Mouse (Mus musculus): Measurements from ENCODE around the gene Olfm1. TPM values are rescaled to one million over a fixed set of nuclear protein-coding genes. Genes with fewer than 3 reads are reported as not detected.

Olfm1 gene
- polyA plus RNA-seq, 1 experiment from 2014 or later = 324 TPM

DNA sequence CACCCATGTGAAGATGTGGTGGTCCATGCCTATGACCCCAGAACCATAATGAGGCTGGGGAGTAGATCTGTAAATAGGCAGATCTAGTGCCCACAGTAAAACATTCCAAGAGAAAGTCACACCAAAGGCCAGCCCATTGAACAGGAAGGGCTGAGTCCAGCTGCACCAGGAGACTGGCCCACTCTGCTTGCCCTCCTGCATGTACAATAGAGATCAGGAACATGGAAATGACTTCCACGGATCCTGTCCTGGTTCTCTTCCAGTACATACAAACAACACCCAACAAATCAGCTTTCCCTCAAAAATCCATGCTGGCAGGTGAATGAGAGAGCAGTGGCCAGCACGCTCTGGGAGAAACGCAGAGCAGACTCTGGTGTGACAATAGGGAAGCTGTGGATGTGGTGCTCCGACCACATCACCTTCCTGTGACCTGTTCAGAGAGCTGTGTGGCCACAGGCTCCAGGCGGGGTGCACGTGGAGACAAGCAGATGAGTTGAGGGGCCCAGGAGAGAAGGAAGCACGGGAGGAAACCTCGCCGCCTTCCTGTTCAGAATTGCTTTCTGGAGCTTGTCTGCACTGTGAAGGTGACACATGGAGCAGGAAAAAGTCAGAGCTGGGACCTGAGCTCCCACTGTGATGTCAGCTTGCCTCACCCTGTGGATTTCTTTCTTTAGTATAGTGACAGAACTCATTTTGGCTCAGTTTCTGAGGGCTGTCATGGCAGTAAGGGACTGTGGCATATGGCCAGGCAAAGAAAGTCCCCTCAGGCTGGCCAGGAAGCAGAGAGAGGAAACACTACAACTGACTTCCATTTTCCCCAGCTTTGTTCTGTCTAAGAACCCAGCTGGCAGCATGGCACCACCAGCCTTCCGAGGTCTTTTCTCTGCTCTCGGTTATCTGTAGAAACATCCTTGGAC lies 19.3 kb upstream of the Olfm1 start:
- Histone ChIP-seq H3K27me3 (no peaks in the 10 kb centered on the region), H3K9me3 (0 out of 2 replicates have a peak, but pooled peaks cover 3% of the 10 kb centered on the region), H3K4me2 (no peak overlapping the region), H3K4me1 (replicated peaks) (no peaks in the 10 kb centered on the region), H3K36me3 (no peaks in the 10 kb centered on the region), H3K4me3 (no peak overlapping the region), H3K27ac (replicated peaks) (no peak overlapping the region), H3K9ac (no peak overlapping the region)
- ATAC-seq (ENCODE audit: low read depth) = no peak
- WGBS = 79% methylated on average over 11 of the region's 11 CpGs

DNA sequence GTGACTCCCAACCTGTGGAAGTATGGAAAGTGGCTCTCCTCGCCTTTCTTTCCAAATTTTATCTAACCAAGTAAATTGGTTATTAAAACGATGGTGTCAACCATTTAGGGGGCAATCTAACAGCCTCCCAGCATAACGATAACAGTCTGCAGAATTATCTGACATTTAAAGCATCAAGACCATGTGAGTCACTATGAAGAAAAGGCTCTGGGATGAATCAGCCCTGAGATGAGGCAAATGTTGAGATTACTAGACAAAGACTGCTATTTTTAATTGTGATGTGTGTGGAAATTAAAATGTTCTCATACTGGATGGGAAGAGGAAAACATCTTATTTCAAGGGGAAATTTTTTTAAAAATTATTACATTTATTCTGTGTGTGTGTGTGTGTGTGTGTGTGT lies 18.4 kb upstream of the Olfm1 start:
- Histone ChIP-seq H3K4me2 (no peak overlapping the region), H3K36me3 (no peaks in the 10 kb centered on the region), H3K27ac (replicated peaks) (no peak overlapping the region), H3K9me3 (0 out of 2 replicates have a peak, but pooled peaks cover 3% of the 10 kb centered on the region), H3K4me1 (replicated peaks) (no peaks in the 10 kb centered on the region), H3K4me3 (no peak overlapping the region), H3K27me3 (no peaks in the 10 kb centered on the region), H3K9ac (no peak overlapping the region)
- 83% methylated on average over 3 of the region's 3 CpGs for WGBS
- no peak for ATAC-seq (ENCODE audit: low read depth)

DNA sequence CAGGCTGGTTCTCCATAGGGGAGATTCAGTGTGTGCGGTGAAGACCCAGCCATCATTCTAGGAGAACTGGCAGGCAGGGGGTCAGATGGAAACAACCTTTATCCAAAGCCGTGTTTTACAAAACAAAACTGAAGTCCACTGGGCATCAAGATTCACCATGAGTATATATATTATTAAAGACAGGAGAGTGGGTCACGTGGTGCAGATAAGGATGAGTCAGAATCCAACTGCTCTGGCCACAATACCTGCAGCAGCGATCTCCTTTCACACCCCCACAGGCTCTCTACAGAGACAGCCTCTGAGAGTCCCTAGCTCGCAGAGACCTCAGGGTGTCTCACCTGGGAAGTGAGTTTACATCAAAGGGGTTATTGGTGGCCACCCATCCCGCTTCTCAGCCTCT lies 14.2 kb upstream of the Olfm1 start:
- Histone ChIP-seq H3K27me3 (no peaks in the 10 kb centered on the region), H3K9ac (no peak overlapping the region), H3K4me2 (no peak overlapping the region), H3K27ac (replicated peaks) (no peak overlapping the region), H3K4me1 (replicated peaks) (no peaks in the 10 kb centered on the region), H3K9me3 (0 out of 2 replicates have a peak, but pooled peaks cover 3% of the 10 kb centered on the region), H3K4me3 (no peak overlapping the region), H3K36me3 (no peaks in the 10 kb centered on the region)
- no peak for ATAC-seq (ENCODE audit: low read depth)
- WGBS = 73% methylated on average over 6 of the region's 6 CpGs

DNA sequence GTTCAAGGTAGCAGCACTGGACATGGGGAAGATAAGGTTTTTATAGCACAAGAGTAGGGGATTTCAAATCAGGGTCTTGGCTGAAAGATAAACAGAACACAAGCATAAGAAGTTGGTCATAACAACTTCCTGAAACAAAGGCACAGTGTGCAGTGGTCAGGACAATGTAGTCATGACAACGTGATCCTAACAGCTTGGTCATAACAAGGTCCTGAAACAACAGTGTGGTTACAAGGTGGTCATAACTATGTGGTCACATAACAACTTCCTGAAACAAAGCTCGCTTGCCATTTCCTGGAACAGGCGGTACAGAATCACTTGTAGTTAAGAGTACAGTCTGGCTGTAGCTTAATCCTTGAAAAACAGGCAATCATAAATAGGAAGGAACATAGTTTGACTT lies 12.7 kb upstream of the Olfm1 start:
- 79% methylated on average over 3 of the region's 3 CpGs for WGBS
- Histone ChIP-seq H3K36me3 (no peaks in the 10 kb centered on the region), H3K27ac (replicated peaks) (no peak overlapping the region), H3K9me3 (0 out of 2 replicates have a peak, but pooled peaks cover 3% of the 10 kb centered on the region), H3K4me1 (replicated peaks) (no peaks in the 10 kb centered on the region), H3K4me3 (no peak overlapping the region), H3K4me2 (no peak overlapping the region), H3K9ac (no peak overlapping the region), H3K27me3 (no peaks in the 10 kb centered on the region)
- ATAC-seq (ENCODE audit: low read depth) = no peak

DNA sequence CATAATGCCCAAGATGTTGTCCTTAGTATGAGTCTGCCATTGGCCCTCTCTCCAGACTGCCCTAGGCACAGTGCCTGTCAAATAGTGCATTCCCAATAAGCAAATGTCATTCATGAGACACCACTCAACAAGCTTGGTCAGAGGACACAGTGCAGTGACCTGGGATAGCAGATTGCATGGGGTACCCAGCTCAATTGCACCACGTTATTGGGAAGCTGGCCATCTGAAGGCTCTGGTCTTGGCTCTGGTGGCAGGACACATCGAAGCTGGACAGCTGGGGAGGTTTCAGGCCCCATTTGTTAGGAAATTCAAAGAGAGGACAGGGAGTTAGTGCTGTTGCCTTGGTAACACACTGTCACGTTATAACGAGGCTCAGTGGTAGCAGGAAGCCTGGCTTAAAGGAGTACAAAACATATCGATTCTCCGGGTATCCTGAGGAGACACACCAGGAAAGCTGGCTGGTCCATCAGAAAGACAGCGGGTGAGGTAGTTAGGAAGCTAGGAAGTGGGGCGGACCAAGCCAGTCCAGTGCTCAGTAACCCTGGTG lies 4.3 kb upstream of the Olfm1 start:
- WGBS = 29% methylated on average over 8 of the region's 8 CpGs
- peaks cover 21% of the 10 kb centered on the region for H3K4me1 ChIP-seq (replicated peaks)
- no peaks in the 10 kb centered on the region for H3K36me3 ChIP-seq
- H3K9ac ChIP-seq = no peak overlapping the region
- no peak overlapping the region for H3K4me2 ChIP-seq
- H3K27me3 ChIP-seq = no peaks in the 10 kb centered on the region
- H3K4me3 ChIP-seq = no peak overlapping the region
- 0 out of 2 replicates have a peak overlapping the region, but pooled peaks have one; percentile 9 for H3K27ac ChIP-seq (replicated peaks)
- no peaks in the 10 kb centered on the region for H3K9me3 ChIP-seq
- no peak for ATAC-seq (ENCODE audit: low read depth)

DNA sequence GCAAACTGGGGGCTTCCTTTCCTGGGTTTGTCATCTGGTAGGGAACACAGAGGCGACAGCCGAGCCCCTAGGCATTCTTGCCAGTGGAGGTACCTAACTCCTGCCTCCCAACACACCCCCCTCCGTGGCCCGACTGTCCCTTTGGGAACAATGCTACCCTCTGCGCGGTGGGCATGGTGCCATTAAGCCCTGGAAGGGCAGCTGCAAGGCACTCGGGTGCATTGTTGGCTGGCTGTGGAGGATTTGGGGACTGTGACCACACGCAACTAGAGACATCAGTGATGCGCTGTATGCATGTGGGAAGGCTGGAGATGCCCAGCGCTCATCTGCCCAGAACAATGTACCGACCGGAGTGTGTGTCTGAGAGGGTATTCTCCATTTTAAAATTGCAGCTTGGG lies 897 bp downstream of the Olfm1 start:
- peaks cover 63% of the 10 kb centered on the region for H3K4me1 ChIP-seq (replicated peaks)
- WGBS = 12% methylated on average over 12 of the region's 12 CpGs
- peak; percentile 70 for ATAC-seq (ENCODE audit: low read depth)

DNA sequence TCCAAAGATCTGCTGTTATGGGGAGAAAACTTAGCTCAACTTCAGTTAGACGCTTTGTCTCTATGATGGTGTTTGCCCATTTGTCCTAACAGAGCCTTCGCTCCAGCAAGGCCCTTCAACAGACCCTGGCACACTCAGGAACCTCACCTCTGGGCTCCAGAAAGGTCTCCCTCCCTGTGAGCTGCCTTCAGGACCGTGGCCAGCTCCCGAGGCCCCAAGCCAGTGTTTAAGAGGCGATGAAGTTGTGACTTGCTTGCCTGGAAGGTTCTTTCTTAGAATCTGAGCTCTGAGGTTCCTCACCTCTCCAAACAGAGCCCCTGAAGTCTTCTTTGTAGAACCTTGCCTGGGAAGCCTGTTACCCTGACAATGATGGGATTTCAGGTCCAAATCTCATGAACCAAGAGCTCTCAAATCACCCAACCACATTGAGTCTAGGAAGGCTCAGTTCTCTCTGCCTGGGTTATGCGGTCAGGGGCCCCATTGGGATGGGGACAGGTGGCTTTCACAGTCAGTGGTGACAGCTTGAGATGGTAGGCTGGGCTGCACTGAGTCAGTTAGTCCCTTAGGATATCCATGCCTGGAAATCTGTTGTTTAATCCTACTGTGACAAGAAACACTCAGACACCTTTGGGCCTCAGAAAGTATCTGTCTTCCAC lies 2.3 kb downstream of the Olfm1 start:
- Histone ChIP-seq H3K36me3 (no peaks in the 10 kb centered on the region), H3K4me2 (peak overlapping the region; percentile 75), H3K27me3 (no peaks in the 10 kb centered on the region), H3K4me1 (replicated peaks) (peaks cover 58% of the 10 kb centered on the region), H3K9ac (peak overlapping the region; percentile 94), H3K9me3 (no peaks in the 10 kb centered on the region), H3K4me3 (peak overlapping the region; percentile 81), H3K27ac (replicated peaks) (peak overlapping the region; percentile 42; the same call in 1 of the 2 replicates)
- ATAC-seq (ENCODE audit: low read depth) = no peak
- WGBS = 46% methylated on average over 6 of the region's 6 CpGs

More for the DNA sequence above, 897 bp downstream of the Olfm1 start:
- H3K9ac ChIP-seq = peak overlapping the region; percentile 94
- H3K4me2 ChIP-seq = peak overlapping the region; percentile 75
- H3K9me3 ChIP-seq = no peaks in the 10 kb centered on the region
- H3K4me3 ChIP-seq = peak overlapping the region; percentile 81
- H3K27ac ChIP-seq (replicated peaks) = peak overlapping the region; percentile 96
- H3K27me3 ChIP-seq = no peaks in the 10 kb centered on the region
- H3K36me3 ChIP-seq = no peaks in the 10 kb centered on the region

DNA sequence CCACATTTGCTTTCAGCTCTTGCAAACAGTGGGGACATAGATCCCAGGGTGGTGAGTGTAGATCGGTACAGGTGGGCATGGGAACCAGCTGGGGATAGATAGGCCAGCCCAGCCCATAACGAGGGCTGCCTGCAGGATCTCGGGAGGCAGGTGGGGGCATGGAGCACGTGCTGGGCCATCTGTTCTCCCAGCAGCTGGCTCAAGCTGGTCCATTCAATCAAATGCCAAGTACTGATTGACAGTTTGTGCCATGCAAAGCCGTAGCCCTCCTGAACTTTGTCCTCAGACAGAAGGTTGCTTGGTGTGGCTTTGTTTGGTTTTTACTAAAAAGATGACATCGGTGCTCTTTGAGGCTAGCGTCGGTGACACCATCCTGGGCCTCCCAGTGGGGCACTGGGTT lies 2.9 kb downstream of the Olfm1 start:
- no peak for ATAC-seq (ENCODE audit: low read depth)
- H3K4me1 ChIP-seq (replicated peaks) = peaks cover 58% of the 10 kb centered on the region
- H3K9ac ChIP-seq = peak overlapping the region; percentile 43
- peak overlapping the region; percentile 81 for H3K4me3 ChIP-seq
- no peaks in the 10 kb centered on the region for H3K36me3 ChIP-seq
- H3K27me3 ChIP-seq = no peaks in the 10 kb centered on the region
- 40% methylated on average over 8 of the region's 8 CpGs for WGBS
- peak overlapping the region; percentile 75 for H3K4me2 ChIP-seq
- peak overlapping the region; percentile 38; the same call in 1 of the 2 replicates for H3K27ac ChIP-seq (replicated peaks)
- no peaks in the 10 kb centered on the region for H3K9me3 ChIP-seq

DNA sequence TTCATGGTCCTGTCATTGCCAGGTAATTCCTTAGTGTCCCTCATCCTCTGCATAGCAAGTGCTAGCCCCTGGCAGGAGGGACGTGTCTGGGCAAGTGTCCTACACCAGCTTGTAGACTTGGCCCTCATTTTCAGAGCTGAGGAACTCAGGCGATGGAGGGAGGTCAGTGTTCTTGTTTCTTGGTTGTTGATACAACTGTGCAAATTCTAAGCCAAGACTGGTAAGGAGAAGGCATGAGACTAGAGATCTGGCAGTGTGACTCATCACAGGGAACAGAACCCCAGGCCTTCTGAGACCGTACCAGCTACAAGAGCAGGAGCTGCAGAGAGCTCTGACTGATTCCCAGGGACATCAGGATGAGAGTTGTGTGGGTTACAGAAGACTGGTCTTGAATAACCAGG lies 8.6 kb downstream of the Olfm1 start:
- H3K36me3 ChIP-seq = no peaks in the 10 kb centered on the region
- H3K27ac ChIP-seq (replicated peaks) = no peak overlapping the region
- ATAC-seq (ENCODE audit: low read depth) = no peak
- no peak overlapping the region for H3K4me3 ChIP-seq
- peaks cover 38% of the 10 kb centered on the region for H3K4me1 ChIP-seq (replicated peaks)
- H3K27me3 ChIP-seq = peaks cover 5% of the 10 kb centered on the region; the same call in 1 of the 2 replicates
- no peak overlapping the region for H3K4me2 ChIP-seq
- H3K9me3 ChIP-seq = no peaks in the 10 kb centered on the region
- H3K9ac ChIP-seq = 0 out of 2 replicates have a peak overlapping the region, but pooled peaks have one; percentile 12
- 76% methylated on average over 3 of the region's 3 CpGs for WGBS

DNA sequence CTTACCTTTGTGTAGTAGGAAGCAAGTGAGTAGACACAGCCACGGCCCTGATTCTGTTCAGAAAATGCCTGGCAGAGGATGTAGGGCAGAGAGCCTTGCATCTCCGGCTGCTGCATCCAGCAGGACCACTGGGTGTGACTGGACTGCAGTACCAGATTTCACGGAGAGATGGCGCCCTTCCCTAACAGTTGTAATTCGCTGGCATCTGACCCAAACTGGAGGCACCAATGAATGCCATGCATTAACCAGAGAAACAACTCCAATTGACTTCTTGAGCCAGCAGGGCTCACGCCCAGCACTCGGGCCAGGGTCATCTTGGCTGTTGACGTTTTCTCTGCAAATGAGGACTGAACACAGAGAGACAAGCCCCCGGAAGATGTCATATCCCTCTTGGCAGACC lies 11.4 kb downstream of the Olfm1 start:
- Histone ChIP-seq H3K27me3 (peaks cover 13% of the 10 kb centered on the region), H3K4me1 (replicated peaks) (peaks cover 47% of the 10 kb centered on the region), H3K4me3 (no peak overlapping the region), H3K9ac (no peak overlapping the region), H3K27ac (replicated peaks) (peak overlapping the region; percentile 64; the same call in 1 of the 2 replicates), H3K36me3 (no peaks in the 10 kb centered on the region), H3K4me2 (peak overlapping the region; percentile 2; the same call in 1 of the 2 replicates), H3K9me3 (no peaks in the 10 kb centered on the region)
- 4% methylated on average over 9 of the region's 9 CpGs for WGBS
- ATAC-seq (ENCODE audit: low read depth) = 0 out of 2 replicates have a peak, but pooled peaks have one; percentile 38

DNA sequence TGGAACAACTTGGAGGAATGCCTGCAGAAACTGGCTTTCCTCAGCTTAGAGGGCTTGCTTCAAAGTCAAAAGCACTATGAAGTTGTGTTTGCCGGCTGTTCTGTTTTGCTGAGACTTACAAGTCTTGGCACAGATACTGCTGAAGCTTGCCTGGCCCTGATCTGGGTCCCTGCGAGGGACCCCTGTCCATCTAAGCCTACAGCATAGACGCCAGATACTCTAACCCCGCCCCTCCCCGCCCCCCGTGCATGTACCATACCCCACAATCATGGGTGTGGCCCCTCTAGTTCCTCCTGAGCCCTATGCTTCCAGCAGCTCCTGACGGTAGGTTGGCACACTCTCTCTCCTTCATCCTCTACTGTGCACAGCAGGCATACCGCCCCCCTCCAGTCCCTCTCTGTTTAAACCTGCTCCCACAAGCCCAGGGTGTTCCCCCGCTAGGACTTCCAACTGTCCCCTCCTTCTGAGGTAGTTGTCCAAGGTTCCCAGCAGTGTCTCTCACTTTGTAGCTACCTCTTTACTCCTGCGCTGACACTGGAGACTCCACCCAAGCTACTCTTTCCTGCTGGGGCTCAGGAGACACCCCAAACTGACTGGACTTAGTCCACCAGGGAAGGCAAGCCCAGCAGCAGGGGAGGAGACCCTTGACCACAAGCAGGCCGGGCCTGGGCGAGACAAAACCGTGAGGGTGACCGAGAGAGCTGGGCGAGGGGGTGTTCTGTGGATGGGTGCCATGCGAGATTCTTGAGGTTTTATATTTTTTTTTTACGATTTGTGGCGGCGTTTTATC lies 12.1 kb downstream of the Olfm1 start:
- Histone ChIP-seq H3K4me1 (replicated peaks) (peaks cover 54% of the 10 kb centered on the region), H3K27ac (replicated peaks) (peak overlapping the region; percentile 64), H3K9me3 (no peaks in the 10 kb centered on the region), H3K9ac (peak overlapping the region; percentile 91), H3K4me3 (peak overlapping the region; percentile 64), H3K4me2 (peak overlapping the region; percentile 92), H3K36me3 (no peaks in the 10 kb centered on the region), H3K27me3 (peaks cover 13% of the 10 kb centered on the region)
- WGBS = 18% methylated on average over 19 of the region's 19 CpGs
- ATAC-seq (ENCODE audit: low read depth) = peak; percentile 12
